Mouse (Mus musculus) limb, embryonic 14.5 days (tissue): ENCODE results near the gene Myo1d. TPM values are rescaled to one million over a fixed set of nuclear protein-coding genes. Genes with fewer than 3 reads are reported as not detected.

Experiments used
- ATAC-seq: fragments of 200-750 bp; cut with Nextera tagmentation; 2 replicates; pipeline ENCODE4 v1.8.0; 2017; ENCODE audit warnings: low read depth, moderate number of reproducible peaks, moderate TSS enrichment; ENCODE audit not compliant: low FRiP score
- DNase-seq: peaks from one replicate; pipeline ENCODE4 v3.0.0-alpha.2; 2015; ENCODE audit warnings: low spot score
- H3K27ac ChIP-seq: fragments of 300-500 bp; sonication (generic); replicated peaks from 2 replicates; pipeline ENCODE4 v1.5.1; 2014; ENCODE audit warnings: low read depth, mild to moderate bottlenecking, low read length, moderate library complexity, mixed read lengths
- H3K27me3 ChIP-seq: fragments of 300-500 bp; sonication (generic); 2 replicates; pipeline ENCODE4 v1.6.1; 2014; ENCODE audit warnings: low read length, mixed read lengths; ENCODE audit not compliant: control insufficient read depth, insufficient read depth
- H3K36me3 ChIP-seq: fragments of 300-500 bp; sonication (generic); 2 replicates; pipeline ENCODE4 v1.6.1; 2014; ENCODE audit warnings: mild to moderate bottlenecking, low read length, moderate library complexity, mixed read lengths; ENCODE audit not compliant: control insufficient read depth, insufficient read depth
- H3K4me1 ChIP-seq: fragments of 300-500 bp; sonication (generic); 2 replicates; pipeline ENCODE4 v1.6.1; 2014; ENCODE audit warnings: antibody characterized with exemption, low read length, mixed read lengths; ENCODE audit not compliant: control insufficient read depth, insufficient read depth
- H3K4me2 ChIP-seq: fragments of 300-500 bp; sonication (generic); replicated peaks from 2 replicates; pipeline ENCODE4 v1.6.1; 2014; ENCODE audit warnings: low read depth, mild to moderate bottlenecking, low read length, moderate library complexity; ENCODE audit not compliant: severe bottlenecking
- H3K4me3 ChIP-seq: fragments of 300-500 bp; sonication (generic); replicated peaks from 2 replicates; pipeline ENCODE4 v1.5.1; 2014; ENCODE audit warnings: low read length
- H3K9ac ChIP-seq: fragments of 300-500 bp; sonication (generic); 2 replicates; pipeline ENCODE4 v1.6.1; 2014; ENCODE audit warnings: mild to moderate bottlenecking, low read depth, low read length, moderate library complexity; ENCODE audit not compliant: severe bottlenecking
- H3K9me3 ChIP-seq: fragments of 300-500 bp; sonication (generic); 2 replicates; pipeline ENCODE4 v1.6.1; 2016; ENCODE audit warnings: low read length; ENCODE audit not compliant: control insufficient read depth
- POLR2A ChIP-seq: fragments of 200-500 bp; IDR thresholded peaks from 2 replicates; pipeline ENCODE4 v1.8.0; 2012; ENCODE audit warnings: inconsistent platforms, mild to moderate bottlenecking, moderate library complexity, borderline replicate concordance; ENCODE audit not compliant: insufficient read depth, insufficient read length; ENCODE audit errors: extremely low read depth
- WGBS: fragments of 180-500 bp; shearing (Covaris S2); extraction: QIAGEN DNeasy Blood & Tissue Kit; methylation state at CpG from one replicate; pipeline ENCODE4 v1.1.7; 2014; 5-methylcytosine and 5-hydroxymethylcytosine counted together
- polyA plus RNA-seq, 2 experiments: library from polyadenylated mRNA; depleted of rRNA in 1 of 2; stranded (reverse) in 1 of 2; unstranded in 1 of 2; fragments of >200 nt; fragmentation: Nextera tagmentation in 1 of 2; extraction: Ambion mirVana in 1 of 2; gene quantifications; 2 replicates each; pipeline versions ENCODE4 v1.2.1 to v1.2.3; 2012 to 2014

The Myo1d gene
- polyA plus RNA-seq, 2 experiments, result 6.6 to 8.3 TPM

DNA sequence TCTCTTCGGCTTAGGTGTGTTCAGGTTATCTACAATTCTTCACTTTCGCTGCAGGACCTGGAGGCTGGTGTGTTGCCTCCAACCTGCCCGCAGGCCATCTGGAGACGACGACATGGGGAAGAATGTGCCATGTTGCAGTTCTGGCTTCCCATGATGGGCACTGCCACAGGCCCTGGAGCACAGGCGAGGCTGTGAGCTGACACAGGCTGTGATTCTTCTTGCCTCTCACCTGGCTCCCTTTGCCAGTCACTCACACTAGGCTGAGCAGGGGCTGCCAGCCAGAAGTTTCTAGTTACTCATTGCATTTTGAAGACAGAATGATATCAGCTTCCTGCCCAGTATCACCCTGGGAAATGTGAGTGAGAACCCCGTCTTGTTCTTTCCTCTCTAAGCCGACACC is 250.7 kb downstream of the Myo1d start:
- no peak overlapping the region for H3K27ac ChIP-seq
- no peaks in the 10 kb centered on the region for H3K4me1 ChIP-seq
- ATAC-seq (no peak), DNase-seq (no peak)
- H3K9ac ChIP-seq, result no peak overlapping the region
- no peak overlapping the region for H3K4me2 ChIP-seq
- H3K9me3 ChIP-seq, result no peaks in the 10 kb centered on the region
- no peak for TF ChIP-seq POLR2A
- no peak overlapping the region for H3K4me3 ChIP-seq
- H3K36me3 ChIP-seq, result no peaks in the 10 kb centered on the region
- H3K27me3 ChIP-seq, result no peaks in the 10 kb centered on the region
- 85% methylated on average over 8 of the region's 8 CpGs for WGBS

GRCm38 (mm10) chr11:80527697-80528096 is 252.1 kb downstream of the Myo1d start:
- no peak overlapping the region for H3K4me3 ChIP-seq
- no peak overlapping the region for H3K9ac ChIP-seq
- no peaks in the 10 kb centered on the region for H3K4me1 ChIP-seq
- no peak for TF ChIP-seq POLR2A
- H3K27ac ChIP-seq, result no peak overlapping the region
- no peak for DNase-seq
- no peak for ATAC-seq
- no peak overlapping the region for H3K4me2 ChIP-seq
- H3K9me3 ChIP-seq, result no peaks in the 10 kb centered on the region
- H3K27me3 ChIP-seq, result no peaks in the 10 kb centered on the region
- H3K36me3 ChIP-seq, result no peaks in the 10 kb centered on the region

GRCm38 (mm10) chr11:80524213-80524612 is 255.6 kb downstream of the Myo1d start:
- Histone ChIP-seq H3K4me2 (no peak overlapping the region), H3K27me3 (no peaks in the 10 kb centered on the region), H3K9me3 (no peaks in the 10 kb centered on the region), H3K4me3 (no peak overlapping the region), H3K4me1 (no peaks in the 10 kb centered on the region), H3K36me3 (no peaks in the 10 kb centered on the region), H3K27ac (no peak overlapping the region), H3K9ac (no peak overlapping the region)
- DNase-seq (no peak), ATAC-seq (no peak)
- TF ChIP-seq POLR2A, result no peak
- WGBS, result 91% methylated on average over 5 of the region's 5 CpGs

DNA sequence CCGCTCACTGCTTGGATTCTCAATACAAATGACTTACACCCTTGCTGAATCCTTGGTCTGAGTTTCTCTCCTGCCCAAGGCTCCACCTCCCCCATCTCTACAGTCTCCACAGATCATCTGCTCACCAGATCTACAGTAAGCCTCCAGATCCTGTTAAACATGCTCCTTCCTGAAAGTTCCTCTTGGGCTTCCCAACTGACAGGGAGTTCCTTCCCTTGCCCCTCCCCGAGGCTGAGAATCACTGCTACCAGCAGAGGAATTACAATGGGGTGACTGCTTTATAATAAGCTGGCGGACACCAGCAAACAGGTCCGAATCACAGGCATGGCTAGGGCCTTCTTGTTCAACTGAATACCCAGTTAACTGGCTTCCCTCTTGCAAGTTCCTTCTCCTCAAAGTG is 256.4 kb downstream of the Myo1d start:
- TF ChIP-seq POLR2A, result no peak
- no peaks in the 10 kb centered on the region for H3K27me3 ChIP-seq
- no peak overlapping the region for H3K9ac ChIP-seq
- no peak overlapping the region for H3K27ac ChIP-seq
- no peak for DNase-seq
- no peak overlapping the region for H3K4me2 ChIP-seq
- H3K36me3 ChIP-seq, result no peaks in the 10 kb centered on the region
- no peak for ATAC-seq
- H3K9me3 ChIP-seq, result no peaks in the 10 kb centered on the region
- H3K4me3 ChIP-seq, result no peak overlapping the region
- H3K4me1 ChIP-seq, result peaks cover 5% of the 10 kb centered on the region
- WGBS, result 65% methylated on average over 4 of the region's 4 CpGs

DNA sequence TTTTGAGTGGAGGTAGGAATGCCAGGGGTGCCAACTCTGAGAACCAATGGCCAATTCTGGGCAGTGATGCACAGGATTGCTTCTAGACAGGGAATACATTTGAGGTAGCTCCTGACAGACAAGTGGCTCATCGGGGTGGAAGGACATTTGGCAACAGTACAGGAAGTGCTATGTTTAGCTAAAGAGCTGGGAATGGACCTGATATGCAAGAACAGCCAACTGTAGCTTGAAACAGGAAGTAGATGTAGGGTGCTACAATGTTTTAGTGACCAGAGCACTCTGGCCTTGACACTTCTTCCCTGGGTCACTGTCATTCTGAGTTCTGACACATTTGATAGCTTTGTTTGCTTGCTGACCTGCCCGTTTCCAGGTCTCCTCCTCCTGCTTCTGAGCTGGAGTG is 257.0 kb downstream of the Myo1d start:
- ATAC-seq (no peak), DNase-seq (no peak)
- Histone ChIP-seq H3K9ac (no peak overlapping the region), H3K4me1 (peaks cover 5% of the 10 kb centered on the region), H3K4me2 (no peak overlapping the region), H3K27me3 (no peaks in the 10 kb centered on the region), H3K27ac (no peak overlapping the region), H3K36me3 (no peaks in the 10 kb centered on the region), H3K9me3 (no peaks in the 10 kb centered on the region), H3K4me3 (no peak overlapping the region)
- WGBS, result 65% methylated on average over 2 of the region's 2 CpGs
- TF ChIP-seq POLR2A, result no peak

DNA sequence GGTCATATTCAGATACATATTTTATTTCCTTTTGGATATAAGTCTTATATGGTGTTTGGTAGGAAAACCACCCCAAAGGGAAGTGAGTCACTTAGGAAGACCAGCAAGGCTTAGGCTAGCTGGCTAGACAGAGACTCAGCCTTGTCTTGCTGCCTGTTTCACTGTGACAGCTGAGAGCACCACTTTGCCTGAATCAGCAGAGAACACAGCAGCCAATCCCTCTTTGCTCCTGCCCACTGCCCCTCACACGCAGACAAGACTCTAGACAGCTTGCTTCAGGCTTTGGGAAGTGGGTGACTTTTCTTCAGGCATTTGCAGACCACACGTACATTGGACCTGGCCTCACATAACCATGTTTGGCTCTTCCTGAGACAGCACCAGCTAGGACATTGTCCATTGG is 258.7 kb downstream of the Myo1d start:
- Histone ChIP-seq H3K9ac (no peak overlapping the region), H3K4me1 (peaks cover 5% of the 10 kb centered on the region), H3K27ac (no peak overlapping the region), H3K4me2 (no peak overlapping the region), H3K36me3 (no peaks in the 10 kb centered on the region), H3K4me3 (no peak overlapping the region), H3K27me3 (no peaks in the 10 kb centered on the region), H3K9me3 (no peaks in the 10 kb centered on the region)
- no peak for TF ChIP-seq POLR2A
- DNase-seq (no peak), ATAC-seq (no peak)
- WGBS, result 55% methylated on average over 2 of the region's 2 CpGs
